Mouse (Mus musculus): Measurements from ENCODE around the gene Zcchc7. TPM values are rescaled to one million over a fixed set of nuclear protein-coding genes. Genes with fewer than 3 reads are reported as not detected.
A peak's percentile ranks its signal among the peaks of the same experiment; 100 is the strongest.

Zcchc7 gene
- polyA plus RNA-seq (2014; fragmentation: Nextera tagmentation; extraction: Ambion mirVana) = 19.5 TPM in 2 replicates

GRCm38 (mm10) chr4:44755553-44756133 is at the start of gene Zcchc7:
Gene Zcchc7, plus strand, starts transcription at chr4:44755877.
- H3K36me3 ChIP-seq (ENCODE audit: control insufficient read depth, insufficient read depth, low read length) = no peaks in the 10 kb centered on the region
- peaks cover 4% of the 10 kb centered on the region; the same call in 1 of the 2 replicates for H3K4me1 ChIP-seq (ENCODE audit: control insufficient read depth, insufficient read depth, low read length)
- H3K9me3 ChIP-seq (ENCODE audit: control insufficient read depth, low read length) = no peaks in the 10 kb centered on the region
- peak within 1 kb of the TSS; percentile 83 for H3K4me2 ChIP-seq
- peak; percentile 87 for DNase-seq (ENCODE audit: low spot score, missing footprints)
- peak within 1 kb of the TSS; percentile 90 for H3K9ac ChIP-seq (ENCODE audit: low read length)
- peak within 1 kb of the TSS; percentile 87 for H3K27ac ChIP-seq (ENCODE audit: low read depth, low read length)
- peak; percentile 61 for ATAC-seq (ENCODE audit: low FRiP score)
- no peaks in the 10 kb centered on the region for H3K27me3 ChIP-seq (ENCODE audit: control insufficient read depth, insufficient read depth, low read length)
- WGBS = 6% methylated on average over 15 of the region's 15 CpGs
- H3K4me3 ChIP-seq (ENCODE audit: low read depth, low read length) = peak within 1 kb of the TSS; percentile 86

GRCm38 (mm10) chr4:44705967-44706366 is 49.7 kb upstream of the Zcchc7 start:
- DNase-seq (ENCODE audit: low spot score, missing footprints) (no peak), ATAC-seq (ENCODE audit: low FRiP score) (no peak)
- peak overlapping the region; percentile 65 for H3K4me2 ChIP-seq
- no peak overlapping the region for H3K27ac ChIP-seq (ENCODE audit: low read depth, low read length)
- no peaks in the 10 kb centered on the region for H3K36me3 ChIP-seq (ENCODE audit: control insufficient read depth, insufficient read depth, low read length)
- no peaks in the 10 kb centered on the region for H3K9me3 ChIP-seq (ENCODE audit: control insufficient read depth, low read length)
- H3K27me3 ChIP-seq (ENCODE audit: control insufficient read depth, insufficient read depth, low read length) = peaks cover 95% of the 10 kb centered on the region
- WGBS = 2% methylated on average over 7 of the region's 7 CpGs
- 0 out of 2 replicates have a peak overlapping the region, but pooled peaks have one; percentile 14 for H3K9ac ChIP-seq (ENCODE audit: low read length)
- peaks cover 18% of the 10 kb centered on the region for H3K4me1 ChIP-seq (ENCODE audit: control insufficient read depth, insufficient read depth, low read length)
- 0 out of 2 replicates have a peak overlapping the region, but pooled peaks have one; percentile 5 for H3K4me3 ChIP-seq (ENCODE audit: low read depth, low read length)

- no peak overlapping the region for H3K27ac ChIP-seq (ENCODE audit: low read depth, low read length)
- no peaks in the 10 kb centered on the region for H3K9me3 ChIP-seq (ENCODE audit: control insufficient read depth, low read length)
- H3K4me2 ChIP-seq = peak overlapping the region; percentile 16; the same call in 1 of the 2 replicates
- no peak overlapping the region for H3K9ac ChIP-seq (ENCODE audit: low read length)
- no peak for DNase-seq (ENCODE audit: low spot score, missing footprints)
- no peaks in the 10 kb centered on the region for H3K36me3 ChIP-seq (ENCODE audit: control insufficient read depth, insufficient read depth, low read length)
- 34% methylated on average over 1 of the region's 1 CpGs for WGBS
- no peak overlapping the region for H3K4me3 ChIP-seq (ENCODE audit: low read depth, low read length)
- peaks cover 95% of the 10 kb centered on the region for H3K27me3 ChIP-seq (ENCODE audit: control insufficient read depth, insufficient read depth, low read length)
- H3K4me1 ChIP-seq (ENCODE audit: control insufficient read depth, insufficient read depth, low read length) = peaks cover 19% of the 10 kb centered on the region
- no peak for ATAC-seq (ENCODE audit: low FRiP score)
Measured at GRCm38 (mm10) chr4:44706865-44707264, 48.8 kb upstream of the Zcchc7 start.

- H3K27me3 ChIP-seq (ENCODE audit: control insufficient read depth, insufficient read depth, low read length) = peaks cover 94% of the 10 kb centered on the region
- H3K4me1 ChIP-seq (ENCODE audit: control insufficient read depth, insufficient read depth, low read length) = peaks cover 18% of the 10 kb centered on the region
- H3K27ac ChIP-seq (ENCODE audit: low read depth, low read length) = no peak overlapping the region
- DNase-seq (ENCODE audit: low spot score, missing footprints) (no peak), ATAC-seq (ENCODE audit: low FRiP score) (no peak)
- 0 out of 2 replicates have a peak overlapping the region, but pooled peaks have one; percentile 12 for H3K9ac ChIP-seq (ENCODE audit: low read length)
- peak overlapping the region; percentile 37 for H3K4me2 ChIP-seq
- H3K4me3 ChIP-seq (ENCODE audit: low read depth, low read length) = peak overlapping the region; percentile 11
- no peaks in the 10 kb centered on the region for H3K9me3 ChIP-seq (ENCODE audit: control insufficient read depth, low read length)
- 47% methylated on average over 8 of the region's 8 CpGs for WGBS
- H3K36me3 ChIP-seq (ENCODE audit: control insufficient read depth, insufficient read depth, low read length) = no peaks in the 10 kb centered on the region
Measured at GRCm38 (mm10) chr4:44708311-44708710, 47.4 kb upstream of the Zcchc7 start.

DNA sequence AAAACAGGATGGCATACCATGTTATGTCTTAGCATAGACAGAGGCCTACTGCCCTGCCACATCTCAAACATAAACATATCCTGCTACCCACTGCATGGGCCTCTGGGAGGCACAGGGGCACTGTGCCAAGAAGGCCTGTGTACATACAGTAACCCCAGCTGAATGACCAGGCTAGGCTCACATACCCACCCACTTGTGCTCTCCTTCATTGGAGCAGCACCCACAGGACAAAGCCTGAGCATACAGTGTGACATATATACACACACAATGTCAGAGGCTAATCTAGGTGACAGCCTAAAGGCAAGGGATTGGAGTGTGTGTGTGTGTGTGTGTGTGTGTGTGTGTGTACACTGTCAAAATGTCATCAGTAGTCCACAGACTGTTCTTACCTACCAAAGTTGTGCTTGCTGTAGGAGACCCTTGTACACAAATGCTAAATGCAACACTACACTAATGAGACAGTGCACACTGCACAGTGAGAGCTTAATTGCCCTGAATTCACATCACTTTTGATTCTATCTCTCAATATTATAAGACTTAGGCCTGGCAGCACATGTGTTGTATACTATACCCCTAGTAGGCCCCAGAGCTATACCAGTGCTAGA is 46.5 kb upstream of the Zcchc7 start:
- ATAC-seq (ENCODE audit: low FRiP score) (no peak), DNase-seq (ENCODE audit: low spot score, missing footprints) (peak; percentile 82)
- H3K36me3 ChIP-seq (ENCODE audit: control insufficient read depth, insufficient read depth, low read length) = no peaks in the 10 kb centered on the region
- H3K4me3 ChIP-seq (ENCODE audit: low read depth, low read length) = peak overlapping the region; percentile 11
- H3K4me2 ChIP-seq = peak overlapping the region; percentile 17
- peaks cover 94% of the 10 kb centered on the region for H3K27me3 ChIP-seq (ENCODE audit: control insufficient read depth, insufficient read depth, low read length)
- no peaks in the 10 kb centered on the region for H3K9me3 ChIP-seq (ENCODE audit: control insufficient read depth, low read length)
- H3K4me1 ChIP-seq (ENCODE audit: control insufficient read depth, insufficient read depth, low read length) = peaks cover 16% of the 10 kb centered on the region
- peak overlapping the region; percentile 21 for H3K9ac ChIP-seq (ENCODE audit: low read length)
- H3K27ac ChIP-seq (ENCODE audit: low read depth, low read length) = no peak overlapping the region

- Histone ChIP-seq H3K4me3 (ENCODE audit: low read depth, low read length) (peak within 1 kb of the TSS; percentile 36), H3K27me3 (ENCODE audit: control insufficient read depth, insufficient read depth, low read length) (peaks cover 96% of the 10 kb centered on the region), H3K4me2 (peak within 1 kb of the TSS; percentile 44), H3K4me1 (ENCODE audit: control insufficient read depth, insufficient read depth, low read length) (peaks cover 19% of the 10 kb centered on the region), H3K9ac (ENCODE audit: low read length) (peak within 1 kb of the TSS; percentile 26), H3K27ac (ENCODE audit: low read depth, low read length) (peak within 1 kb of the TSS; percentile 62), H3K9me3 (ENCODE audit: control insufficient read depth, low read length) (no peaks in the 10 kb centered on the region), H3K36me3 (ENCODE audit: control insufficient read depth, insufficient read depth, low read length) (no peaks in the 10 kb centered on the region)
- ATAC-seq (ENCODE audit: low FRiP score) (no peak), DNase-seq (ENCODE audit: low spot score, missing footprints) (peak; percentile 91)
- 17% methylated on average over 16 of the region's 16 CpGs for WGBS
Measured at GRCm38 (mm10) chr4:44709740-44710700, 45.7 kb upstream of the Zcchc7 start, which contains the start of gene Pax5. Gene Pax5, minus strand, starts transcription at chr4:44710487.

- DNase-seq (ENCODE audit: low spot score, missing footprints) = no peak
- H3K27ac ChIP-seq (ENCODE audit: low read depth, low read length) = no peak overlapping the region
- peak overlapping the region; percentile 44; the same call in 1 of the 2 replicates for H3K4me2 ChIP-seq
- H3K9me3 ChIP-seq (ENCODE audit: control insufficient read depth, low read length) = no peaks in the 10 kb centered on the region
- ATAC-seq (ENCODE audit: low FRiP score) = no peak
- H3K27me3 ChIP-seq (ENCODE audit: control insufficient read depth, insufficient read depth, low read length) = peaks cover 96% of the 10 kb centered on the region
- H3K9ac ChIP-seq (ENCODE audit: low read length) = no peak overlapping the region; the same call in 1 of the 2 replicates
- H3K4me3 ChIP-seq (ENCODE audit: low read depth, low read length) = peak overlapping the region; percentile 36; the same call in 1 of the 2 replicates
- under 1% methylated on average over 30 of the region's 30 CpGs for WGBS
- H3K36me3 ChIP-seq (ENCODE audit: control insufficient read depth, insufficient read depth, low read length) = no peaks in the 10 kb centered on the region
- peaks cover 19% of the 10 kb centered on the region for H3K4me1 ChIP-seq (ENCODE audit: control insufficient read depth, insufficient read depth, low read length)
Measured at GRCm38 (mm10) chr4:44710701-44711097, 45.0 kb upstream of the Zcchc7 start.

DNA sequence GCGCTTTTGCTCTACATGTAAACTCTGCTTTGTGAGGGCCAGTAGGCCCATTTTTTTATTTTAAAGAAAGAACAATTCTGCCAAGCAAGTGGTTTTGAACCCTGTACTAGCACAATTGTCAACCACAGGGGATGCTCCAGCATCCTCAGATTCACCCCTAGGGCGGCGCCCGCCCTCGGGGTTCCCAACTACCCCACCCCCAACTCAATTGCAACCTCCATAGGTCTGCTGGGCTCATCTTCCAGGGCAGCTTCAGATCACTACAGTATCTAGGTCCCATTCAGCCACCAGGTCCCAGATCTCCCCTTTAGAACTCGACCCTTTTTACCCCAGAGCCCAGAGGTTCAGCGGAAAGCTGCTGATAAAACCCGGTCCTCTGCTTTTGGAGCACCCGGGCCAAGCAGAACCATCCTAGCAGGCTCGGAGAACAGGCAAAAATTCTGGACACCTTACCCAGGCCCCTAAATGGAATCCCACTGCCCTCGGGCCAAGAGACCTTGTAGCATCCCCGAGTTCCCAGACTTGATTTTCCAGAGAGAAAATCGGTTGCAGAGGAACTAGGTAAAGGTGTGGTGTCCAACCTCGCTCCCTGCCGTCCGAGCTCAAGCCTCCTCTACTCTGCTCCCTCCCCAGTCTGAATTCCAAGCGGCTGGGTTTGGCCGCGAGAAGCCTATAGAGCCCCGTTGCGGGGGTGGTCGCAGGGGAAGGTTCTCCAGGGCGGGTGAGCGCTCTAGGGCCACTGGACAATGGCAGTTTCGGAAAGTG is 44.4 kb upstream of the Zcchc7 start:
- no peaks in the 10 kb centered on the region for H3K9me3 ChIP-seq (ENCODE audit: control insufficient read depth, low read length)
- WGBS = 2% methylated on average over 25 of the region's 25 CpGs
- peak; percentile 36 for ATAC-seq (ENCODE audit: low FRiP score)
- peak overlapping the region; percentile 36 for H3K4me3 ChIP-seq (ENCODE audit: low read depth, low read length)
- peak; percentile 95 for DNase-seq (ENCODE audit: low spot score, missing footprints)
- H3K9ac ChIP-seq (ENCODE audit: low read length) = peak overlapping the region; percentile 26; the same call in 1 of the 2 replicates
- peaks cover 16% of the 10 kb centered on the region for H3K4me1 ChIP-seq (ENCODE audit: control insufficient read depth, insufficient read depth, low read length)
- H3K27me3 ChIP-seq (ENCODE audit: control insufficient read depth, insufficient read depth, low read length) = peaks cover 92% of the 10 kb centered on the region
- H3K36me3 ChIP-seq (ENCODE audit: control insufficient read depth, insufficient read depth, low read length) = no peaks in the 10 kb centered on the region
- H3K4me2 ChIP-seq = peak overlapping the region; percentile 44
- H3K27ac ChIP-seq (ENCODE audit: low read depth, low read length) = peak overlapping the region; percentile 62
